Mouse (Mus musculus): Measurements from ENCODE around the gene Fgd3.

DNA sequence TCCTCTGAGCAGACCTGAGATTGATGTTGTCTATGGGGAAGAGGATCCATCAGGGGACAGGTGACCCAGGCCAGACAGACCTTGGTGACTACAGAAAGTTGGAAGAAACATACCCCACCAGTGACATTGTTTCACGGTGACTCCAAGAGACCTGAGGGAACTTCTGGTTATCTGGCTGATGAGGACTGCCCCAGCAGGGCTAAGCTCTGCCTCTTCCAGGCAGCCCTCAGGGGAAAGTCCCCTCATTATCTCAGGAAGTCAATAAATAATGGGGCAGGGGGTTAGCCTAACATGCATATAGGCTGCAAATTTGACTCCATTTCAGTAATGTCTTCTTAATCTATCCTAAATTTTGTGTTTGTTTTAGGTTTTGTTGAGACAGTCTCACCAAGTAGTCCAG lies 10.6 kb downstream of the Fgd3 start:
- TF ChIP-seq POLR2A (IDR thresholded peaks at IDR 0.05; ENCODE audit: insufficient read depth, low read length) = no peak
- TF ChIP-seq CTCF (IDR thresholded peaks at IDR 0.05; ENCODE audit: low read depth, low read length) = no peak
